24 mouse cellular contexts compared by ENCODE assay signal in the genomic region with DNA sequence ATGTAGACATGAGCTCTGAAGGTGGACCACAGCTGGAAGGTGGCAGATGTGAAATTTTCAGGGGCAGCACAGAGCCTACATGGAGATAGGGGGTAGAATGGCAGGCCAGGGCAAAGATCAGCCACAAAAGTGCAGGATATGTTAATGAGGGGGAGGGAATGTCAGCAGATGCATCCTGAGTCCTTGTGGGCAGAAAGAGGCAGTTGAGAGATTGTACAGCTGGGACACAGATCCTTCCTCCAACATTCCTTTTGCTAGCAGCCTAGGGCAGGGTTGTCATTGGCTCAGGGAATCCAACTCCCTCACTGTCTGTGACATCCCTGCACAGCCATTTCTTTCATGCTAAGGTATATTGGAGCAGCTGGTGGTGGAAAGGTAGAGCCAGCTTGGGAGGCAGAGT. TPM values are rescaled to one million over a fixed set of nuclear protein-coding genes. Genes with fewer than 3 reads are reported as not detected.
"Had no signal": no experiment of that assay in that cellular context is flagged by ENCODE, and none has a peak within 500 bp of the region (broad histone marks: within the 10 kb centered on the region; RNA-seq: fewer than 3 reads in every experiment).

No protein-coding gene starts in this region.

- H3K9ac ChIP-seq: liver, postnatal 0 days; lung, embryonic 15.5 days; midbrain, embryonic 12.5 days; neural tube, embryonic 13.5 days; neural tube, embryonic 15.5 days had no signal

- H3K4me3 ChIP-seq: lung, embryonic 15.5 days; midbrain, embryonic 10.5 days; midbrain, embryonic 12.5 days; myocyte; neural tube, embryonic 13.5 days; neural tube, embryonic 15.5 days had no signal

- H3K4me2 ChIP-seq: lung, embryonic 15.5 days; midbrain, embryonic 12.5 days; neural tube, embryonic 13.5 days; neural tube, embryonic 15.5 days had no signal

- H3K4me1 ChIP-seq: lung, embryonic 15.5 days; midbrain, embryonic 10.5 days; midbrain, embryonic 12.5 days; neural tube, embryonic 15.5 days had no signal

- H3K27ac ChIP-seq: lung, embryonic 15.5 days; macrophage; midbrain, embryonic 10.5 days; midbrain, embryonic 12.5 days; neural tube, embryonic 13.5 days; neural tube, embryonic 15.5 days had no signal

- ATAC-seq: liver, postnatal 0 days; lung, postnatal 0 days; midbrain, embryonic 16.5 days had no signal

- H3K36me3 ChIP-seq: lung, embryonic 15.5 days; midbrain, embryonic 10.5 days; midbrain, embryonic 12.5 days; neural tube, embryonic 13.5 days; neural tube, embryonic 15.5 days had no signal

- DNase-seq: liver, postnatal 0 days; lung, adult 2 months; lung, postnatal 14 days; lung, postnatal 36 days; midbrain, embryonic 14.5 days; retina, postnatal 1 day; right cerebral cortex, adult 18-20 months; right cerebral cortex, postnatal 25 days; right cerebral cortex, postnatal 4 days; spleen, adult 18-20 months; thymus, adult 18-20 months; thymus, postnatal 14 days; thymus, postnatal 36 days had no signal

- H3K27me3 ChIP-seq: lung, embryonic 15.5 days; midbrain, embryonic 12.5 days; neural tube, embryonic 13.5 days; neural tube, embryonic 15.5 days had no signal

- H3K9me3 ChIP-seq: lung, embryonic 15.5 days; midbrain, embryonic 10.5 days; midbrain, embryonic 12.5 days; neural tube, embryonic 13.5 days; neural tube, embryonic 15.5 days had no signal

RNA-seq across cellular contexts. Expression of a gene that starts 15.9 kb away (rescaled TPM):
- polyA plus RNA-seq: liver, postnatal 0 days; small intestine, adult 2 months had no signal

RNA-seq across cellular contexts. Expression of a gene that starts 50.4 kb away (rescaled TPM):
- total RNA-seq: megakaryocyte-erythroid progenitor cell, adult 5-6 weeks had no signal
